Mouse (Mus musculus) limb, embryonic 10.5 days (tissue): ENCODE measurements around the gene B4galt1. TPM values are rescaled to one million over a fixed set of nuclear protein-coding genes. Genes with fewer than 3 reads are reported as not detected.

Experiments
- DNase-seq: peaks from one replicate; pipeline ENCODE4 v3.0.0-alpha.2; 2017; ENCODE audit warnings: low spot score
- H3K27ac ChIP-seq: fragments of 300-500 bp; sonication (generic); 2 replicates; pipeline ENCODE4 v1.5.1; 2016; ENCODE audit warnings: mild to moderate bottlenecking
- H3K27me3 ChIP-seq: fragments of 300-500 bp; sonication (generic); 2 replicates; pipeline ENCODE4 v1.6.1; 2016; ENCODE audit warnings: low read depth, mild to moderate bottlenecking; ENCODE audit not compliant: poor library complexity, severe bottlenecking
- H3K36me3 ChIP-seq: fragments of 300-500 bp; sonication (generic); 2 replicates; pipeline ENCODE4 v1.6.1; 2016; ENCODE audit warnings: mild to moderate bottlenecking, moderate library complexity
- H3K4me1 ChIP-seq: fragments of 300-500 bp; sonication (generic); 2 replicates; pipeline ENCODE4 v1.6.1; 2016
- H3K4me3 ChIP-seq: fragments of 300-500 bp; sonication (generic); 2 replicates; pipeline ENCODE4 v1.5.1; 2016; ENCODE audit warnings: mild to moderate bottlenecking, moderate library complexity
- H3K9me3 ChIP-seq: fragments of 300-500 bp; sonication (generic); replicated peaks from 2 replicates; pipeline ENCODE4 v1.6.1; 2016; ENCODE audit warnings: mild to moderate bottlenecking
- WGBS: fragments of 180-500 bp; shearing (Covaris S2); methylation state at CpG from one replicate; pipeline ENCODE4 v1.1.7; 2016; 5-methylcytosine and 5-hydroxymethylcytosine counted together
- polyA plus RNA-seq: library from polyadenylated mRNA; unstranded; fragments of >200 nt; fragmentation: Nextera tagmentation; extraction: Ambion mirVana; gene quantifications from 2 replicates; pipeline ENCODE4 v1.2.1, GENCODE M21; 2016

B4galt1 gene
- polyA plus RNA-seq, 1 experiment from 2014 or later: 29.9 TPM

- DNase-seq: no peak
- H3K4me3 ChIP-seq: no peak overlapping the region
- no peaks in the 10 kb centered on the region for H3K9me3 ChIP-seq
- H3K27me3 ChIP-seq: no peaks in the 10 kb centered on the region
- H3K4me1 ChIP-seq: no peaks in the 10 kb centered on the region
- no peak overlapping the region for H3K27ac ChIP-seq
- no peaks in the 10 kb centered on the region for H3K36me3 ChIP-seq
- 86% methylated on average over 12 of the region's 12 CpGs for WGBS
These were observed 30.7 kb upstream of the B4galt1 start for GRCm38 (mm10) chr4:40884282-40885165.

GRCm38 (mm10) chr4:40883200-40883599 is 29.4 kb upstream of the B4galt1 start:
- Histone ChIP-seq H3K36me3 (no peaks in the 10 kb centered on the region), H3K9me3 (no peaks in the 10 kb centered on the region), H3K4me1 (no peaks in the 10 kb centered on the region), H3K27me3 (no peaks in the 10 kb centered on the region), H3K4me3 (no peak overlapping the region), H3K27ac (no peak overlapping the region)
- 92% methylated on average over 10 of the region's 10 CpGs for WGBS
- no peak for DNase-seq

- Histone ChIP-seq H3K36me3 (no peaks in the 10 kb centered on the region), H3K4me3 (no peak overlapping the region), H3K27me3 (no peaks in the 10 kb centered on the region), H3K9me3 (no peaks in the 10 kb centered on the region), H3K27ac (peak overlapping the region; percentile 79), H3K4me1 (peaks cover 49% of the 10 kb centered on the region)
- DNase-seq: no peak
- 91% methylated on average over 5 of the region's 5 CpGs for WGBS
These were observed 23.7 kb upstream of the B4galt1 start for GRCm38 (mm10) chr4:40877528-40877927.

GRCm38 (mm10) chr4:40876814-40877371 is 23.1 kb upstream of the B4galt1 start:
- H3K4me3 ChIP-seq: no peak overlapping the region

GRCm38 (mm10) chr4:40875842-40876241 is 22.0 kb upstream of the B4galt1 start:
- Histone ChIP-seq H3K27me3 (no peaks in the 10 kb centered on the region), H3K36me3 (no peaks in the 10 kb centered on the region), H3K4me1 (peaks cover 49% of the 10 kb centered on the region), H3K4me3 (no peak overlapping the region), H3K9me3 (no peaks in the 10 kb centered on the region), H3K27ac (peak overlapping the region; percentile 59; the same call in 1 of the 2 replicates)
- DNase-seq: no peak
- 95% methylated on average over 20 of the region's 20 CpGs for WGBS

More at GRCm38 (mm10) chr4:40876814-40877371, 23.1 kb upstream of the B4galt1 start:
- no peaks in the 10 kb centered on the region for H3K36me3 ChIP-seq
- peak; percentile 46 for DNase-seq
- 49% methylated on average over 12 of the region's 12 CpGs for WGBS
- peaks cover 49% of the 10 kb centered on the region for H3K4me1 ChIP-seq
- H3K9me3 ChIP-seq: no peaks in the 10 kb centered on the region
- no peaks in the 10 kb centered on the region for H3K27me3 ChIP-seq
- H3K27ac ChIP-seq: peak overlapping the region; percentile 79

- WGBS: 82% methylated on average over 5 of the region's 5 CpGs
- Histone ChIP-seq H3K27me3 (no peaks in the 10 kb centered on the region), H3K36me3 (no peaks in the 10 kb centered on the region)
These were observed 21.2 kb upstream of the B4galt1 start for GRCm38 (mm10) chr4:40874794-40875552.

GRCm38 (mm10) chr4:40874151-40874600 is 20.4 kb upstream of the B4galt1 start:
- Histone ChIP-seq H3K27me3 (no peaks in the 10 kb centered on the region), H3K4me1 (peaks cover 49% of the 10 kb centered on the region), H3K9me3 (no peaks in the 10 kb centered on the region), H3K36me3 (no peaks in the 10 kb centered on the region), H3K4me3 (0 out of 2 replicates have a peak overlapping the region, but pooled peaks have one; percentile 18), H3K27ac (peak overlapping the region; percentile 72)
- 33% methylated on average over 6 of the region's 6 CpGs for WGBS
- DNase-seq: peak; percentile 47

More at GRCm38 (mm10) chr4:40874794-40875552, 21.2 kb upstream of the B4galt1 start:
- Histone ChIP-seq H3K9me3 (no peaks in the 10 kb centered on the region), H3K27ac (peak overlapping the region; percentile 72), H3K4me3 (no peak overlapping the region), H3K4me1 (peaks cover 49% of the 10 kb centered on the region)
- DNase-seq: no peak

- Histone ChIP-seq H3K4me3 (no peak overlapping the region), H3K4me1 (peaks cover 52% of the 10 kb centered on the region), H3K36me3 (no peaks in the 10 kb centered on the region), H3K27ac (peak overlapping the region; percentile 72), H3K9me3 (no peaks in the 10 kb centered on the region), H3K27me3 (no peaks in the 10 kb centered on the region)
- DNase-seq: no peak
- 75% methylated on average over 2 of the region's 2 CpGs for WGBS
These were observed 19.5 kb upstream of the B4galt1 start for GRCm38 (mm10) chr4:40873320-40873719.

- Histone ChIP-seq H3K9me3 (no peaks in the 10 kb centered on the region), H3K4me3 (no peak overlapping the region), H3K36me3 (no peaks in the 10 kb centered on the region), H3K27me3 (no peaks in the 10 kb centered on the region), H3K4me1 (peaks cover 43% of the 10 kb centered on the region), H3K27ac (no peak overlapping the region)
- no peak for DNase-seq
- 94% methylated on average over 3 of the region's 3 CpGs for WGBS
These were observed 18.3 kb upstream of the B4galt1 start for GRCm38 (mm10) chr4:40872129-40872528.

- peaks cover 29% of the 10 kb centered on the region for H3K4me1 ChIP-seq
- 90% methylated on average over 4 of the region's 4 CpGs for WGBS
- no peak overlapping the region for H3K4me3 ChIP-seq
These were observed 16.4 kb upstream of the B4galt1 start for GRCm38 (mm10) chr4:40870206-40870605.

GRCm38 (mm10) chr4:40868554-40869232 is 14.9 kb upstream of the B4galt1 start:
- no peaks in the 10 kb centered on the region for H3K9me3 ChIP-seq
- DNase-seq: no peak
- no peaks in the 10 kb centered on the region for H3K36me3 ChIP-seq
- no peak overlapping the region for H3K27ac ChIP-seq
- H3K4me3 ChIP-seq: no peak overlapping the region
- H3K4me1 ChIP-seq: peaks cover 14% of the 10 kb centered on the region
- no peaks in the 10 kb centered on the region for H3K27me3 ChIP-seq
- WGBS: 81% methylated on average over 13 of the region's 13 CpGs

More at GRCm38 (mm10) chr4:40870206-40870605, 16.4 kb upstream of the B4galt1 start:
- Histone ChIP-seq H3K27ac (no peak overlapping the region), H3K36me3 (no peaks in the 10 kb centered on the region), H3K27me3 (no peaks in the 10 kb centered on the region), H3K9me3 (no peaks in the 10 kb centered on the region)
- no peak for DNase-seq

- Histone ChIP-seq H3K27ac (no peak overlapping the region), H3K27me3 (no peaks in the 10 kb centered on the region), H3K36me3 (no peaks in the 10 kb centered on the region), H3K4me1 (peaks cover 3% of the 10 kb centered on the region; the same call in 1 of the 2 replicates), H3K4me3 (no peak overlapping the region), H3K9me3 (no peaks in the 10 kb centered on the region)
- DNase-seq: no peak
- 94% methylated on average over 12 of the region's 12 CpGs for WGBS
These were observed 10.6 kb upstream of the B4galt1 start for GRCm38 (mm10) chr4:40864361-40864760.
